Mouse (Mus musculus): ENCODE results near the gene Smarca2.
"Not testable (repeated sequence)": the region's sequence is repeated elsewhere in the genome, so short reads cannot be mapped to it uniquely, and the experiment has no call there.

Gene Smarca2

DNA sequence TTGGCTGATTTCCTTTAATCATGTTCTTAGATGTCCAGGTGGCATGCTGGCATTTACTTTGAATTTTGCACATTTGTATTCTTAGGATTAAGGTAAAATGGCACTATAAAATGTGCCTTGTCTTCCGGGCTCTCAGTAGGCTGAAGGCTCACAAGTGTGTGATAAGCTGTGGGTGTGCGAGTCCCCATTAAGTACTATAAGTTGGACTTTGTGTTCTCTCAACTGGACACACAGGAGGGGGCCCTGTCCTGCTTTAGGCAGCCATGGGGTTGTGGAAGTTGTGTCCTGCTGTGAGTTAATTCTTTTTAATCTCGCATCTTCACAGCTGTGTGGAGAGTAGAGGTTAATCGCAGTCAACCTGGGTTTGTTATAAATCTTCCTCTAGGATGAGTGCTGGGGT, 85.7 kb downstream of the Smarca2 start:
- no peak for DNase-seq (ENCODE audit: low spot score)

DNA sequence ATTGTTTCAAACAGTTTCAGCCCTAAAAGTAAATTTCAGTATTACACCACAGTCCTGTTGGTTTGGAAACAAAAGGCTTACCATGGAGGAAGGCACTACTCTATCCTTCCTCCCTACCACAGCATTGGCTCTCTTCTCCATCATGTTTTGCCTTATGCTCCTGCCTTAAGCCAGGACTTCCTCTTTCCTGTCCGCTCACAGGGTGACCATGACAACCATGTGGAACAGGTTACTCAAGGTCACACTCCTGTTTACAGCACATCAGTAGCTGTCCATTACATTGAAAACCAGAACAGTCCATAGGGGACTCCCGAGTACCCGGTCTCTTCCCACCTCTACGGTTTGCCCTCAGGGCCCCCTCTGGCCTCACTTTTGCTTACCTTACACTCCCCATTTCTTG, 92.3 kb downstream of the Smarca2 start:
- no peak for DNase-seq (ENCODE audit: low spot score)

DNA sequence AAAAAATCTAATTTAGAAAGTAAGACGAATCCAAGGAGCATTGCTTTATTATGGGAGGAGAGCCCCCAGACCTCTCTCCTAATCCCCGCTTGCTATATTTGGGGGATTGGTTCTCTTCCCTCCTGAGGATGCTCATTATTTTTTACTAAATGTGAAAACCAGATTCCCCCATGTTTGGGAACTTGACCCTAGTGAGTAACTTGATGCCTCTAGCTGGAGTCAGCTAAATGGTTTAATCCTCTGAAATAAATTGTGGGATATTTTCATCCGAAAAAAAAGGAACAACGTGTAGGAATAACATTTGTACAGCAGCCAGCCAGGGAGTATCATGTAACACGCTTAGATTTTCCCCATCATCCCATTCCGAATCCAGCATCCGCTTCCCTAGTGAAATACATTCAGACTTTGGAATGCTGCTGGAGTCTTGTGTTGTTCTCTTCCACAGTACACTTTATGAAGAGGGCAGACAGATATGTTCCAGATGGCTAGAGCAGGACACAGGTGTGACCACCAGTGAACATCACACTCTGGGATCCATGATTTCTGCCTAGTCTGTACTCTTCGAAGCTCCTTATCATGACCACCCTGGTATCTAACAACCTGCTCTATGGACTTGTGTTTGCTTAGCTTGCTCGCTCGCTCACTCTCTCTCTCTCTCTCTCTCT, 99.8 kb downstream of the Smarca2 start:
- no peak for DNase-seq (ENCODE audit: low spot score)

DNA sequence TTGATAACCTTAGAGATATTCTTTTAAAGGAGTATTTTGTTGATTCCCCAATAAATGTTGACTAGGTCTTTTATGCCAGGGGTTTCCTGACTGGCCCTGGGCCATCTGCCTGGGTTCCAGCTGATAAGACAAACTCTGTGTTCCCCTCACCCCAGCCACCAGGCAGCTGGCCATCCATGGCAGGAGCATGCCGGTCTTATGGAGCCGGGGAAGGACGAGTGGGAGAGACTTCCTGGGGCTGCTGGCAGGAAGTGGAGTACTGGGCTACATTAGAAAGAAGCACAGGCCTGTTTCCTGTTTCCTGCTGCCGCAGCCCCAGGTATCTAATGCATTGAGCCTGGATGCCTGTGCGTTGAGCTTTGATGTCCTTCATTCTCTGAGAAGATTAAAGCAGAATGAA, 102.1 kb downstream of the Smarca2 start:
- no peak for DNase-seq (ENCODE audit: low spot score)

DNA sequence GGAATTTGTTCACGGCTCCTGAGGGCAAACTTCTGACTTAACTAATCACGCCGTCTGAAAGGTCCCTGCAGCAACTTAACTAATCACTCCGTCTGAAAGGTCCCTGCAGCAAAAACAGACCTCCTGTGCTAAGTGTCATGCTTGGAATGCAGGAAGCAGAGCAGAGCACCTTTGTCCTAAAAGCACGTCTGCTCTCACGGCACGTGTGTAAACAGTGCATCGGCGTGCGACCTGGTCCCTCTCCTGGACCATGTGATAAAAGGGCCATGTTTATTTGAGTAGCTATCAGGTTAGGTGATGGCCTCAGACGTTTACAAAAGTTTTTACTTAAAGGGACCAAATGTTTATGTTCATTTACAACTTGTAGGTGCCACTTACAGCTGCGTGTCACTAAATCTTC, 104.2 kb downstream of the Smarca2 start:
- DNase-seq (ENCODE audit: low spot score), result no peak

DNA sequence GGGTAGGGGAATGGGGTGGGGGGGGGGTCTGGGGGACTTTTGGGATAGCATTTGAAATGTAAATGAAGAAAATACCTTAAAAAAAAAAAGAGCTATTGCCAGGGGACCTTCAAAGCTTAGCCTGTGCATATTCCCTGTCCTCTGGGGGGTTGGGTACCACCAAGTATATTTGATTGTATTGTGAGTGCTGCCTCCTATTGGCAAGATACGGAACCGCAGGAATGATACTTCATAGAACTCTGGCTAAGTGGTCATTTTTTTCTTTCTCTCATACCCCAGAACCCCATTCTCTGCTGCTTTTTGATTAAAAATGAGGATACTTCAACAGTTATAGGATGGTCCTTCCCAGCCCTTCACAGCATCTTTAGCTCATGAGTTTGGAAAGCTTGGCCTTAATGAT, 106.4 kb downstream of the Smarca2 start:
- DNase-seq (ENCODE audit: low spot score), result no peak

DNA sequence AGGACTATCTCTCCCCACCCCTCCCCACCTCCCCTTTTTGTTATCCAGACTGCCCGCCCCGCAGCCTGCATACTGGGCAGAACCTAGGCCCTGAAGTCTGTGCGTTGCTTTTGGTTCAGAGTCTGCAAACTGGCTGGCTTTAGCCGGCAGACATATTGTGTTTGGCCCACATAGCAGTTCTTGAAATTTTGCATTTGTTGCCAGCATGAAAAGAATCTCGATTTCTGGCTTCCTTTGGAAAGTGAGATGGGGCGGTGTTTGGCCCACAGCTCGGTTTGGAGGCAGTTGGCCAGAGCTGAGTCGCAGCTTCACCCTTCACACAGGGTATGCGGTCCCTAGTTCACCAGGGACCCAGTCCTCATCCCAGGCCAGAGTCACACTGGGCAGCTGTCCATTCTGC, 111.4 kb downstream of the Smarca2 start:
- DNase-seq (ENCODE audit: low spot score), result no peak

DNA sequence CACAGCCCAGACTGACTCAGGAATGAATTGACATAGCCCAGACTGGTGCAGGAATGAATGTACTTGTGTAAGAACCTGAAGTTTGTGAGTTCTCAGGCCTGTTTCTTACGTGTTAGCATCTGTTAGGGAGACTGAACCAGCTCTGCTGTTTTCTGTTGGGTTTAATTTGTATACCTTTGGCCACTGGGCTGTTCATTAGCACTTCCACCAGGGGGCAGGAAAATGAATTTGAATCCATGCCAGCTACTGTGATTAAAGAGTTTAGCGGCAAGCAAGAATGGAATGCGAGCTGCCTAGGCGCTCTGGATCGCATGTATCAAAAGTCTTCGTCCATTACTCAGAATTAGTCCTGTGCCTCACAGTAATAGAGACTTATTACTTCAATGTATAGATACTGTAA, 113.4 kb downstream of the Smarca2 start:
- no peak for DNase-seq (ENCODE audit: low spot score)

DNA sequence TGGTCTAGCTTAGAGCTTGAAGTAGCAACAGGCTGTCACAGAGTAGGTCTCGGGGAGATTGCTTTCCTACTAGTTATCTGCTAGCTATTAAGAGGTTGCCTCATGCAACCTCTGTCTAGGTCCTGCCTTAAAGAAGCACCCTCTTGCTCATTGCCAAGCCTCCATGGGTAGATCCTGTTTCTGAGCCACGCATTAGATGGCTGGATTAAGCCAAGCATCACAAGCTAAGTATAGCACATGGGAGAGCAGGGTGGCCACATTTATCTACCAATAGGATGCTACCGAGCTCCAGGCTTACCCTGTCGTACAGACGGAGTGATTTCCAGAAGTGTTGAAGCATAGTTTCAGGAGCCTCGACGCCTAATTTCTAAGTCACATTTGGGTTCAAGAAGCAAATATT, 114.3 kb downstream of the Smarca2 start:
- no peak for DNase-seq (ENCODE audit: low spot score)

DNA sequence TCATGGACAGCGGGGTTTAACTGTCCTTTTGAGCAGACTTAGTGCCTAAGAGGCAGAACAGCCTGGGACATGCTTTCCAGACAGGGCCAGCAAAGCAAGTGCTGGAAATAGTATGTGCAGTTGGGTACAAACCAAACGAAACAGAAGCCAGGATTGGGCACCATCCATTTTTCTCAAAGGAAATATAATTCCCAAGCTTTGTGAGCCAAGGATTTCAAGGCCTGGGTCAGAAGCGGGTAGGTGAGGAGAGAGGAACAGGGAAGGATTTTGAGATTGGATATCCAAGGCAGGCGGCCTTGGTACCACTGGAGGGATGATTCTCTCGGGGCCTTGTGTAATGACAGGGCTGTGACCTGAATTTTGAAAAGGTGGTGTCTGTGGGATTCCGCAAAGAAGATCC, 116.9 kb downstream of the Smarca2 start:
- no peak for DNase-seq (ENCODE audit: low spot score)

DNA sequence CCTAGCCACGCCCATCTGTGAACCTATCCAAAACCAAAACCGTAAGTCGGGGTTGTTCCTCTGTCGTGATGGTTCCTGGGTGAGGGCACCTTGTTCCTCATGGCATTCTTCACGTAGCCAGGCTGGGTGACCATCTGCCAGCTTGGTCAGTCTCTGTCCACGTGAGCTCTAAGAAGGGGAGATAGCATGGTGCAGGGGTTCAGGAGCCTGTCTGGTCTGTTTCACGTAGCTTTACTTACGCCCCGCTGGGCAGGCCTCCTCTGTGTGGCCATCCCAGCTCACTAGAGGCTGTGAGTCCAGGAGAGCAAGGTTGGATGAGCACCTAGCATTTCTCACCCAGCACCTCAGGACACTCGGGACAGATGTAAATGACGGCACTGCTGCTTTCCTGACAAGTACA, 119.0 kb downstream of the Smarca2 start:
- no peak for DNase-seq (ENCODE audit: low spot score)

DNA sequence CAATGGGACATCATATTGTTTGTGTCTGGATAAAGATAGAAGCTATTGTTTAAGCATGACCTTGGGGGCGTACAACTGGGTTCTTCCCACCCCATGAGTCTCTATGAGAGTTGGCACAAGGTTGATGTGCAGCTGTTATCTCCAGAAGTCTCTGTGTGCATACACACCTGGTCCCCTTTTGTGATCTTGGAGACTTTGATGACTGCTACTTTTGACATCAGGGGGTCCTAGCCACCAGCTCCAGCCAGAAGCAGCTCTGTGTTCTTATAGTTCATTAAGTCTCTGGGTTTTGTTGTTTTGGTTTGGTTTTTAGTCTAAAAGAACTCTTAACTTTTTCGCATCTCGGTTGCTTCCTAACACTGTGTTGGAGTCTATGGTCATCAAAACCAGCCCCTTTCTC, 119.8 kb downstream of the Smarca2 start:
- DNase-seq (ENCODE audit: low spot score), result no peak

DNA sequence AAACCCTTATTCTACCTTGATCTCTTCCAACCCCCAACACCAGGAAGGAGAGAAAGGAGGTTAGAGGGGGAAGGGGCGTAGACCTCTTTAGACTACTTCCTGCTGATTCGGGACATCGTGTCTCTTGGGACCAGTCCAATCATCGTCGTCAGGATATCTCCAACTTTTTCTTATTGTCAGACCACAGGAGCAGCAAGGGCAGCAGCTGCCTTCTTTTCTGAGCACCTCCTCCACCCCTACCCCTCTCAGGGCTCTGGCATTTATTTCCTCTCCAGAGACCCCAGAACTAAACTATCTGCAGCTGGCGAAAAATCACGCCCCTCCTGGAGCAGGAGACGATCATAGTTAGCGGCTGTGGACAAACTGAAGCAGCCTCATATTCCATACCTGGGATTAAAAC, 122.9 kb downstream of the Smarca2 start:
- no peak for DNase-seq (ENCODE audit: low spot score)

DNA sequence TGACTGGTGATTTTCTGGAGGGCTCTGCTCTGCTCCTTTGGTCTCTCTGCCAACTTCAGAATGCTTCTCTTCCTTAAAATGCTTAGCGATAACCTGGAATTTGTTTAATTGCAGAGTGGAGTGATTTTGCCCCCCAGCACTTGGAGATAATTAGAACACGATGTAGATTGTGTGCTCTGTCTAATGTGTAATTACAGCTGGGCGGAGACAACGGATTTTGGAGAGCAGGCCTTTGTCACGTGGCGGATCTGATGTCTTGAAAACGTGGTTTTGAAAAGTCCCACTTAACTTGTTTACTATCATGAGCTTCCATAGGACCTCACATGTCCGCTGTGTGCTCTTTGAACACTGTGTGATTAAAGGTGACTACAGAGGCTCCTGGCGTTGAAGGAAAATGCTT, 125.6 kb downstream of the Smarca2 start:
- no peak for DNase-seq (ENCODE audit: low spot score)

DNA sequence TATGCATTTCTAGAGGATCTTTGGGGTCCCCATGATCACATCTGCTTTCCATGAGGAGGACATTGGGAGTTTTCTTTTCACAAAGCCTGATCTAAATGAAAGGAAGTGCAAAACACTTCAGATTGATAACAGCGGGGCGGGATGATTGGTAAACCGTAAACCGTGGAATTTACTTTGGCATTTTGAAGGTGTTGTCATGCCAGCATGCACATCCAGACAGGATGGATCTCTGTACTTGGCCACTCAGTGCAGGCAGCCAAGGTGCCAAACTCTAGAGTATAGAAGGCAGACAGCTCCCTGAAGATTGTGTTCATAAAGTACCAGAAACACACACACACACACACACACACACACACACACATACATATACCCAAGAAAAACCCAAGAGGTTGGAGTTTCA, 126.3 kb downstream of the Smarca2 start:
- no peak for DNase-seq (ENCODE audit: low spot score)

DNA sequence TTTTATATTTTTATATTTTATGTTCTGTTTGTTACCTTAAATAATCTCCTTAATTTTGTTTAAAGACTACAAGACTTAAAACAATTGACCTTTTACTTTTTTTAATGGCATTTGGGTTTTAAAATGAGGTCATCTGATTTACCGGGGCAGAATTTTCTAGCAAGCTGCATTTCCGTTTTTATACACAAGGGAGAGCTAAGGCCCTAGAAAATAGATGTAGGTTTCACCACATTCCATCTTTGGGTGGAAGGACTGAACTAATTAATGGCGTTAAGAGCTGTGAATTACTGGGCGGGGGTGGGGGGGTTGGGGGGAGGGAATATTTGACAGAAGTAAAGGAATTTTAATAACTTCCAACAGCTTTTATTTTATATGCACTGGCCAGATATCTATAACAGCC, 127.0 kb downstream of the Smarca2 start:
- DNase-seq (ENCODE audit: low spot score), result no peak

DNA sequence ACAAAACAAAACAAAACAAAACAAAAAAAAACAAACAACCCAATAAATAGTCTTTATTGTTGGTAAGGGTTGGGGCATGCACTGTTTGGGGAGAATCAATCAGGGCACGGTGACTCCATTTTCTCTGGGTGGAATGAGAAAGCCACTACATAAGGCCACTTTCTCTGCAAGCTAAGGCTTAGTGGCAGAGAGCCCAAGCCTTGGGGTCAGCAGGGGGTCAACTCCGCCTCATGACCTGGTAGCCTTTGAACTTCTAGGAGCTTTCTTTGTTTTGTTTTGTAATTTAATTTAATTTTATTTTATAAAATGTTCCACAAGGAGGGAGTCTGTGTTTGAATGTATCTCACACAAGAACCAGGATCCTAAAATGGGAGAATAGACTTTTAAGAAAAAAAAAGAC, 128.2 kb downstream of the Smarca2 start:
- no peak for DNase-seq (ENCODE audit: low spot score)

DNA sequence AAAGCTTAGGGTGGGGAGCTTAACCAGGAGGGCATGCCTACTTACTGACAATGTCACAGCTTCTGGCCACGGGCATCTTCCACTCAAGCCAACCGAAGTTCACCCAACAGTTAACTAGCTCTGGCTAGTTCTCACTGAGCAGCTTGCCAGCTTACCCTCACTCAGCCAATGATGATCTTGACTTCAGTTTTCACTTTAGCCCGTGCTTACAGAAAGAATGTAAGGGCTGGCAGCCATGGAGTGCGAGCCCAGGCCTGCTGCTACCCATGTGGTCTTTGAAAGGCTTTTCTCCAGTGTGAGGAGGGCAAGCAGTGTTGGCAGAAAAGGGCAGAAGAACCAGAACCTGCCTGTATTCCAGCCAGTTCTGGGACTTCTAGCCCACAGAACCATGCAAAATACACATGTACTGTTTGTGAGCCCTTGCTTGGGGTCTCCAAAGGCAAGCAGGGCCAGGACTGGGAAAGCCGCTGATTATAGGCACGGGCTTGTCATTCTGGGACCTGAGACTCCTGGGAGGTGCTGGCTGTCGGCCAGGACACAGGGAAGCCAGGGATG, 128.8 kb downstream of the Smarca2 start:
- DNase-seq (ENCODE audit: low spot score), result no peak

DNA sequence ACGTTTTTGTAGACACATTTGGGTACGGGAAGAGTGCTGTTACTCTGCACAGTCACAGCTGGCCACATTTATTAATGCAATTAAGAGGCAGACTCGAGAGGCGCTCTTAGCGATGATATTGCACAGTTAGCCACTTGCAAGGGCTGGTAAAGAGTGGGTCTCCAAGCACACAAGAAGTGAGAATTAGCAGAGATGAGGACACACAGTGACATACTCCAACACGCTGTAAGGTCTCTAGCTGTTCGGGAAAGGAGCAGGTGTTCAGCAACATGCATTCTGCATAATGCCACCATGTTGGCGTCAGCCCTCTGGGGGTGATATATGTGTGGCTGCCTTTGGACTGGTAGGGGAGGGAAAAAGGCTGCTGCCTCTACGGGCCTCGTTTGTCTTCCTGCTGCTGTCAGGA, 129.9 kb downstream of the Smarca2 start:
- DNase-seq (ENCODE audit: low spot score), result no peak

DNA sequence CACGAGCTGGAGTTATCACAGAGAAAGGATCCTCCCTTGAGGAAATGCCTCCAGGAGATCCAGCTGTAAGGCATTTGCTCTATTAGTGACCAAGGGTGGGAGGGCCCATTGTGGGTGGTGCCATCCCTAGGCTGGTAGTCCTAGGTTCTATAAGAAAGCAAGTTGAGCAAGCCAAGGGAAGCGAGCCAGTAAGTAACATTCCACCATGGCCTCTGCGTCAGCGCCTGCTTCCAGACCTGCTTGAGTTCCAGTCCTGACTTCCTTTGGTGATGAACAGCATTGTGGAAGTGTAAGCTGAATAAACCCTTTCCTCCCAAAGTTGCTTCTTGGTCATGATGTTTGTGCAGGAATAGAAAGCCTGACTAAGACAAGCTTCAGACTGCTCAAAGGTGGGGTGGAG, 140.2 kb downstream of the Smarca2 start:
- DNase-seq (ENCODE audit: low spot score), result not testable (repeated sequence)

DNA sequence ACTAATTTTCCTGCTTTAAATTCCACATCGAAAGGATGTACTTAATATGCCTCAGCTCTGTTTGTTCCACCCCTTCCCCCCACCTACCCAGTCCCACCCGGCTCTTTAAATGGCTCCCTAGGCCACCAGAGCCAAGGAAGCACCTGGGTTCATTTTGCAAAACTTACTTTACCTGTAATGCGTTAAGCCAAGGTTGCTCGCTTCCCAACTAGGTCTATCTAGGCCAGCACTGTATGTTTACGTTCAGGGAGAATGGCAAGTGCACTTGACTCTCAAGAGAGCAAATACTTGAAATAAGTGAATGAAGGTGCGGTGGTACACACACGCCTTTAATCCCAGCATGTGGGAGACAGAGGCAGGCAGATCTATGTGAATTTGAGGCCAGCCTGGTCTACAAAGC, 140.7 kb downstream of the Smarca2 start:
- DNase-seq (ENCODE audit: low spot score), result no peak

DNA sequence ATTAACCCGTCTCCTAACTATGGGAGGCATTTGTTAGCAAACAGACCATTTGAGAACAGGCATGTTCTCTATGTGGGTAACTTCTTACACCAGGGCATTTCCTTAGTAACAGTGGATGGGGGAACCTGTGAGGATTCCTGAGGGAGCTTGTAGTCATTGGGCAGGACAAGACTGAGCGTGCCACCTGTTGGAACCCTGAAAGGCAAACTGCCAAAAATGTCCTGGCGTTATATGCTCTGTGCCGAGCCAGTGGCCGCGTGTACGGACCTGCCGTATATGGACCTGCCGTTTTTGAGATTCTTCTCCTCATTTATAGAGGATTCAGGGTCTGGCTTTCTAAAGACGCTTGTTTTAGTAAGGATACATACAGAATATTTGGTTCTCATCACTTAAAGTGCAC, 141.4 kb downstream of the Smarca2 start:
- DNase-seq (ENCODE audit: low spot score), result no peak

DNA sequence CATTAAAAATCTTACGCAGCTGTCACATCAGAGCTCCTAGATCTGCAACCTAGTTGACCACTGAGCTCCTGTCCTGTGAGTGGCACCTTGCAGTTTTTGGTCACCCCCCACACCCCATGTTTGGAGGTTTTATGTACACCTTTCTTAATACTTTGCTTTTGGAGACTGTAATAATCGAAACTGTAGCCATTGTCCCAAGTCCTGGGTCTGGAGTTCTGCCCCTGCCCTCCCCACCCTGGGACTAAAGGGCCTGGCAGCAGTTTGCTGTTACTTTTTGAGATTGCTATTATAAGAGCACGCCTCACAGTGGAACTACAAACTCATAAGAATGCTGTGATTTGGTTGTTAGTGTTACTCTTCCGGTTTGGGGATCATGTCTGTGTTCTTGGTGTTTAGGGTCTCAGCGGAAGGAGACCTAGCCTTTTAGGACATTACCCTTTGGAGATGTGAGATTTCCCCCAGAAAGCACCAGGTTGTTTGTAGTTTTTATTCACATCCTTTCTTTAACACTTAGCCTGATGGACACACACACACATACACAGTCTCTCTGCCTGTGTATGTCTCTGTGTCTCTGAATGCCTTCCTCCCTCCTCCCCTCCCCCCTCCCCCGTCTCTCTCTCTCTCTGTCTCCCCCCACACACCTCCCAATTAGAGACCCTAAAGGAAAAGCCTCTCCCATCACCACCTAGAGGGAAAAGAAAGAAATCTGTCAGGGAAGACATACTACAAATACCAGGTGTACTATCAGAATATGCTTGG, 142.0 kb downstream of the Smarca2 start:
- no peak for DNase-seq (ENCODE audit: low spot score)

All from ovary, postnatal 10 days (tissue).